8 mouse cellular contexts compared by ENCODE assay signal in genomic region chr17:36257241-36257947, GRCm38 (mm10). TPM values are rescaled to one million over a fixed set of nuclear protein-coding genes. Genes with fewer than 3 reads are reported as not detected.
A peak's percentile ranks its signal among the peaks of the same experiment; 100 is the strongest.
DNase-seq lines count a peak whose midpoint lies in the region; ATAC-seq lines count a peak whose summit lies in the region.

No protein-coding gene starts in this region.

- peaks cover 52% of the 10 kb centered on the region for H3K36me3 ChIP-seq in megakaryocyte, embryonic 14.5 days (replicated peaks; ENCODE audit: low read length)

- intact Hi-C loops in gastrocnemius, postnatal 14 days (cut with DNase I; ENCODE audit: low total_unique reads) = no loop called here

- ATAC-seq in inflammation-experienced regulatory T-cells, adult 6 months = peak; percentile 95

- H3K27me3 ChIP-seq in megakaryocyte, embryonic 14.5 days (replicated peaks) = peaks cover under 1% of the 10 kb centered on the region

- H3K9me3 ChIP-seq in megakaryocyte, embryonic 14.5 days = no peaks in the 10 kb centered on the region

- H3K4me1 ChIP-seq in megakaryocyte, embryonic 14.5 days = peaks cover 35% of the 10 kb centered on the region

- peak overlapping the region; percentile 97 for H3K4me3 ChIP-seq in megakaryocyte, embryonic 14.5 days (replicated peaks)

- peak; percentile 86 to 96 for DNase-seq in adrenal gland, adult (ENCODE audit: inconsistent age in 2 of 2, low spot score in 1 of 2)
- peak; percentile 77 for DNase-seq in embryo, embryonic 10.5 days (ENCODE audit: low spot score)
- DNase-seq in gastrocnemius, postnatal 14 days = peak; percentile 80
- DNase-seq in left cerebral cortex, adult 9 months (ENCODE audit: low spot score in 2 of 2) = peak; percentile 53 to 80
- DNase-seq in right cerebral cortex, postnatal 10 days (ENCODE audit: low spot score in 2 of 2) = peak; percentile 90
- DNase-seq in urinary bladder, postnatal 14 days (ENCODE audit: low spot score) = peak; percentile 78

RNA-seq across cellular contexts. Expression of gene Rpp21, which starts 0.5 kb away (rescaled TPM):
- 10 to 100 TPM; 22.5 to 23.4 TPM for total RNA-seq in gastrocnemius, postnatal 14 days (2021)
- 100 to 1,000 TPM; 147 to 196 (median 194) TPM for polyA plus RNA-seq in inflammation-experienced regulatory T-cells, adult 6 months (2017; shearing (Covaris generic))
- polyA plus RNA-seq in megakaryocyte, embryonic 14.5 days (2012; ENCODE audit: insufficient read depth, low replicate concordance) = 81.8 and 103 TPM in 2 replicates

RNA-seq across cellular contexts. Expression of gene Trim39, which starts 14.7 kb away (rescaled TPM):
- total RNA-seq in gastrocnemius, postnatal 14 days (2021) = 1 to 10 TPM; 3.1 to 4.1 TPM
- 10 to 100 TPM; 10.1 to 20.8 (median 16.2) TPM for polyA plus RNA-seq in inflammation-experienced regulatory T-cells, adult 6 months (2017; shearing (Covaris generic))
- polyA plus RNA-seq in megakaryocyte, embryonic 14.5 days (2012; ENCODE audit: insufficient read depth, low replicate concordance) = 2.5 TPM in 2 replicates

RNA-seq across cellular contexts. Expression of gene H2-M10.2, which starts 28.9 kb away (rescaled TPM):
- total RNA-seq in gastrocnemius, postnatal 14 days (2021) = not detected
- polyA plus RNA-seq in inflammation-experienced regulatory T-cells, adult 6 months (2017; shearing (Covaris generic)) = not detected
- polyA plus RNA-seq in megakaryocyte, embryonic 14.5 days (2012; ENCODE audit: insufficient read depth, low replicate concordance) = not detected in 2 replicates

Comparison
In these comparisons a context has a peak if more than half of its experiments do, and no peak if none do; other contexts are left out.
1. Peak in every context shown above with its lines: DNase-seq, ATAC-seq and H3K4me3 ChIP-seq.